Mouse (Mus musculus): ENCODE measurements around the gene Gm6993.

Gene Gm6993

DNA sequence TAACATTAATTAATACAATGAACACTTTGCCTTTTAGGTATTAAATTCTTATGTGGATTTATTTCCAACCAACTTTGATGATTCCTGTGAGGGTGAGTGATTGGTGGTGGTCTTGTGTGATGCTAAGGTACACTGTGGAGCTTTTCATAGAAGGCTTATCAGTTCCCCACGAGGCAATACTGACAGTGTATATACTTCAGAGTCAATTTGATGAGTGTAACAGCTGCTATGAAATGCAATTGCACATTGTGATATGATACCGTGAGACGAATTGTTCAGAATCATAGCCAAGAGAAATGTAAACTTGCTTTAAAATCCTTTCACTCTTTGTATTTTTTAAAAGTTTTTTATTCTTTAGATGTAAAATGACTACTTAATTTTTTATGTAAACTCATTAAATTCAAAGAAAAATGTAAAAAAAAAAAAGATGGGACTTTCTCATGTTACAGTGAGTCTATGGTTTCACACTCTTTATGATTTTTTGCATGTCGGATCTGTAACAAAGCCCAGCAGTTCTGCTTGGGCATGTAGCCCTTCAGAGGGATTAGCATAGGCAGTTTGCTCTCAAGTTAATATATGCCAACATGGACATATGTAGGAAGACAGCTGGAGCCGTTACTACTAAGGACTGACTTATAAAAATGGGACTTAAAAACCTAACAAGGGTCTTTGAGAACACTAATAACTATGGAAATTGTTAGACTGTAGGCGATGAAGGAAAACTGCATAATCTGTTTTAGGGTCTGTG is 1.2 kb downstream of the Gm6993 start:
- DNase-seq (ENCODE audit: low read depth): no peak

DNA sequence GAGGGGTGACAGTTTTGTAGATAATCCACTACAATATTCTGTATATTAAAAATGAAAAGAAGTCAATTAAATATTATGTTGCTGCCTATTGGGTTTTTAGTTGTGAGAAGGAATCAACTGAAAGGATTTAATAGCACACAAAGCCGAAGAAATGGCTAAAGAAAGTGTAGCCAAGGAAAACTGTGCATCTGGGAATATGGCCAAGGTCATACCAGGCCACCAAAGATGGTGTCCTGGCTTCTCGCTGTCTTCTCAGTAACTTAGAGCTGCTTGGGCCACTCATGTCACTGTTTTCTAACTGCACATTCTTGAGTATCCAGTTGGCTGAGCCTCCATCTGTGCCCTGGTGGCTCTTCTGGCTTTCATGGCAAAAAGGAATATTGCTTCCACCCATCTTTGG is 3.4 kb downstream of the Gm6993 start:
- no peak for DNase-seq (ENCODE audit: low read depth)

DNA sequence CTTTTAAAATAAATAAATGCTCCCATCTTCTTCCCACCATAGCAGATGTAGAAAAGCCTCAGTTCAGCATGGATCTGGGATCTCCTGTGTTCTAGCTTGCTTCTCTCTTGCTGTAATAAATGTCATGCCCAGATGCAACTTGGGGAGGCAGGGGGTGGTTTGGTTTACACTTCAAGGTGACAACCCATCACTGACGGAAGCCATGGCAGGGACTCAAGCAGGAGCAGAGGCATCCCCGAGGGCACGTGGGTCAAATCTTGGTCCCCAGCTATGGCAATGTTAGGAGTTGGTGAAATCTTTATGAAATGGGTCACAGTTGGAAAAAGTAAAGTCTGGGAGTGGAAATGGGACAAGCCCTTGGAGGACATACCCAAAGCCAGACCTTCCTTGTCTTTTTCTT is 4.1 kb downstream of the Gm6993 start:
- no peak for DNase-seq (ENCODE audit: low read depth)

DNA sequence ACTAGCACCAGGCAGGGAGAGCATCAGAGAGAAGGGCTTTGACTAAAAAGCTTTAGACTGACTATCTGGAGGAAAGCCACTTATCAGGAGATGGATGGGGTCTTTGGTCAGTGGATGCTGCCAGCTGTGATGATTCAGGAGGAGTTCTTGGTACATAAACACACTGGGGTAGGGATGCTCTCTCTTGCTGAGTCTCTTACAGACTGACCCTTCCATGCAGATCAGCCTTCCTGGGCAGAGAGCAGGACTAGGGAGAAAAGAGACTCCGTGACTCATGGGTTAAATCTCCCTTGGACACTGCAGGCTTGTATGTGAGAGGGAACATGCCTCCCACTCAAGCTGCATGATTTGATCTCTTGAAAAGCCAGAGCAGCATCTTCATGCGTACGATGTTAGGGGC is 5.6 kb downstream of the Gm6993 start:
- DNase-seq (ENCODE audit: low read depth): no peak

DNA sequence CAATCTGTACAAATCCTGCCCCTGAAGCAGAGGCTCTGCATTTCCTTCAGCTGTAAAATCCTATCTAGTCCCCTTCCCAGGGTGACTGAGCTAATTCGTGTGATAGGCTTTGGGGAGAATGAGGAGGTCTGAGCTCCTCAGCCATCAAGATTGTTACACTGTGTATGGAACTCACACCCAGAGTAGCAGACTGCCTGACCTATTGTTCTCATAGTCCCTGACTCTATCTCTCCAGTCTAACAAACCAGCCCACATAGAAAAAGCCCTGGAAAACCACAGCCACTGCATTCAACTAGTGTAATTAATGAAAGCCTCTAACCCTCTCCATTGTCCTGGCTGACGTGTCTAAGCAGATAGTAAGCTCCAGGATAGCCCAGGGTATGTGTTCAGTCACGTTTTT is 6.0 kb downstream of the Gm6993 start:
- DNase-seq (ENCODE audit: low read depth): no peak

DNA sequence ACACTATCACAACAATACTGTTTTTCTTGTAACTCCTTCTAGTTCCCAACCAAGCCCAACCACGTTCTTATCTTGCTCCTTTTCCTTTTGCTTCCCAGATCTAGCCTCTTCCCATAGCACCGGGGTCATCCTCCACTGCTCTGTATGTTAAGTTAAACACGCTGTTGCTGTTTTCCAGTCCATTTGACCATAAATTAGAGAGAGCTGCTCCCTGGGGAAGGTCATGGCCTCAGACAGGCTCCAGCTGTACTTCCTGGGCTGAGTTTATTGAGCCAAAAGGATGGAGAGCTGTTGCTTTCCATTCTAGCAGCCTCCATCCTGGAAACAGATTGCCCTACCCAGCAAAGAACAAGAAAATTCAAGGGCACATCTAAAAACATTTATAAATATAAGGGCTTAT is 7.6 kb downstream of the Gm6993 start:
- DNase-seq (ENCODE audit: low read depth): no peak

DNA sequence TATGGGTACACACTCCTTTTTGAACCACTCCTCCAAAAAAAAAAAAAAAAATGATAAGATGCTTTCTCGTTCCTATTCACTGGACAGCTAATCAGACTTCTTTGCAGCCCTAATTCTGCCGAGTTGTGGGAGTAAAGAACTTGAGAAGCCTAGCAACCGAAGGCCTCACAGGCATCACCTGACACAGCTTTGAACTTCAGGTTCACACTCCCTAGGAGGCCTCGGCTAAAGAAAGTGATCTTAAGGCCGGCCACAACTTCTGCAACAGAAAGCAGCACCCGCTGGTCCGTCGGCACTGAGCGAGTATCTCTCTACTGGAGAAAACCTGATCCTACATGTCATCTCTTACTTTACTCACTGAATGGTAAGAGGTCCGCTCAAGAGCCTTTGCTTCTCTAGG is 8.1 kb downstream of the Gm6993 start:
- no peak for DNase-seq (ENCODE audit: low read depth)

DNA sequence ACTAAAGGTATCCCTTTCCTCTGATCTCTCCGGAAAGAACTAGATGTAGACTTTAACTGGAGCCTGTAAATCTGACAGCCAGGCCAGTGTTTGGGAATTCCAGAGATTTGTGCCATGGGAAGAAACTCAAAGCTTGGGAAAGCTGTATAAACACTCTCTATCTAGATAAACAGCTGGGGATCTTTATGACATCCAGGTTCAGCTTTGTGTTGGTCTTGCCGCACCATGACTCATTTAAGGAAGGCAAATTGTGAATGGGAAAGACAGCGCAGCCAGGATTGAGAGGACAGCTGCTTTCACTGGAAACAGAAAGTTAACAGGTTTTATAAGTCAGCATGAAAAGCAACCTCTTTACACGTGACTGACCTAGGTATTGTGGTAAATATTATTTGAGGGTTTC is 11.7 kb downstream of the Gm6993 start:
- DNase-seq (ENCODE audit: low read depth): no peak

DNA sequence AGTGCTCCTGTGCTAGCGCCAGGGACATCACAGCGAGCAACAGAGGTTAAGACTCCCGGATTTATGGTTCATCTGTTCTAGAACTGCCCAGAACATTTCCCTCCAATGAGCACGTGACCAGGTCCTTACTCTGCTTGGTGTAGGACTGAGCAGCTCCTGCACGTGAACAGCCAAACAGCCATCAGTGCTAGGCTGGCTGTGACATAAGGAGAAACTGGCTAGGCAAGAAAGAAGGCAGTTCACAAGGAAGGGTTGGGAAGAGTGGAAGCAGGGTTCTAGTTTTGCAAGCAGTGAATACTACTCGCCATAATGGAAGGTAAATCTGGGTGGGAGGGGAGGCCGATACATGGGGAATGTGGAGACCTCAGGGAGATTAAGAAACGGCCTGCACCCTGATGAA is 14.4 kb downstream of the Gm6993 start:
- no peak for DNase-seq (ENCODE audit: low read depth)

DNA sequence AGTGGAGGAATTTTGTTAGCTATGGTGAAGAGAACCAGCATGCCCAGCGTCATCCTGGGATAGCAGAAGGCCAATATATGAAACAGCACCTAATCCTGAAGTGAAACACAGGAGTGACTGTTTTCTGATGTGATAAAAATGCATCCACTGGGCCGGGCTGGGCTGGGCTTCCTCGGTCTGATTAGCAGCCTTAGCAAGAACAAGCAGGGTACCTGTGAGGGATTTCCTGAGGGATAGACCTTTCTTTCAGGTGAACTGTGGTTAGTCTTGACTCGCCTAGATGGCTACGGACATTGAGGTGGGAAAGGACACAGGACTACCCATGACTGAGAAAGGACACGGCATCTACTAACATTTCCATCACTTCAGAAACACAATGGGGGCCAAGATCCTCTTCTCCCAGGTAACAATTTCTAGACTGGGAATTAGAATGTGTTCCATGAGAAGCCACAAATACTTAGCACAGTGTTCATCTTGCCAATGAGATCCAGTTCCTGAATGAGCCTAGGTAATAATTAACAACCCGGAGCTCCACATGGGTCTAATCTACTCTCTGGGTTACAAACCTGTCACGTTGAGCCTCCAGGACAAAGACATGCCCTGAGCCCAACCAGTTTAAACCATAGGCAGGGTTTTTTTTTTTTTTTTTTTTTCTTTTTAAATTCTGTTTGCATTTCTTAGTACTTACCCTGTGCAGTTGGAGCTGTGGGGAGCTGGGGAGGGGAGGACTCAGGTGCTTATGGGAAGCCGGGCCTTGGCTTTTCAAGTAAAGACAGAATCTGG is 15.7 kb downstream of the Gm6993 start:
- DNase-seq (ENCODE audit: low read depth): no peak

DNA sequence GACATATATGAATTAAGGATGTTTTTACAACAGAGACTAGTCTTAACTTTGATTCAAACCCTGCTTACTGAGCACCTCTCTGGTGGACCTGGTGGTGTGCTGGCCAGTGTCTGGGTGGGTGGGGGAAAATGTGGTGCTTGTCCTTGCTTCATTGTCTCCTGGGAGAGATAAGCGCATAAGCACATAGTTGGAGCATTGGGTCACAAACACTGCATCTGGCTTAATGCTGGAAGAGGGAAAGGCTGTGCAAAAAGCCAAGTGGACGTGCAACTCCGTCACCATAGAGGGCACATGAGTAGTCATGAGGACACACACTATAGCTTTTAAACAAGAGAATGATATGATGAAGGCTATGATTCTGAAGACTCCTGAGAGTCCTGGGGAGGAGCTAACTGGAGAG is 21.3 kb downstream of the Gm6993 start:
- no peak for DNase-seq (ENCODE audit: low read depth)

DNA sequence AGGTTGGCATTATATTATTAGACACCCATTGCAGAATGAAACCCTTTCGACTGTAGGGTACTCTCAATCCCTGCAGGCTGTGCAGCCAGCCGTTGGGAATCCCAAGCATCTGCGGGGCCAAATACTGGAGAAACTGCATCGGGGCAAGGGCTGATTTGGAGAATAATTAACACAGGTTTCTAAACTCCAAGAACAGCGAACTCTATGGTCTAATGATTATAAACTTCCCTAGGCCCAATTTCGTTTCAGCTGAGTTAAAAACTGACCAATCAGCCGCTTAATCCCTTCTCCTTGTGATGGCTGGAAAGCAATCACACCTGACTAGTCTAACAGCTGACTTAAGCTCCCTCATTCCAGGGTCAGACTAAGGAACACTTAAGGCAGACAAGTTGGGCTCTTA is 23.4 kb downstream of the Gm6993 start:
- no peak for DNase-seq (ENCODE audit: low read depth)

DNA sequence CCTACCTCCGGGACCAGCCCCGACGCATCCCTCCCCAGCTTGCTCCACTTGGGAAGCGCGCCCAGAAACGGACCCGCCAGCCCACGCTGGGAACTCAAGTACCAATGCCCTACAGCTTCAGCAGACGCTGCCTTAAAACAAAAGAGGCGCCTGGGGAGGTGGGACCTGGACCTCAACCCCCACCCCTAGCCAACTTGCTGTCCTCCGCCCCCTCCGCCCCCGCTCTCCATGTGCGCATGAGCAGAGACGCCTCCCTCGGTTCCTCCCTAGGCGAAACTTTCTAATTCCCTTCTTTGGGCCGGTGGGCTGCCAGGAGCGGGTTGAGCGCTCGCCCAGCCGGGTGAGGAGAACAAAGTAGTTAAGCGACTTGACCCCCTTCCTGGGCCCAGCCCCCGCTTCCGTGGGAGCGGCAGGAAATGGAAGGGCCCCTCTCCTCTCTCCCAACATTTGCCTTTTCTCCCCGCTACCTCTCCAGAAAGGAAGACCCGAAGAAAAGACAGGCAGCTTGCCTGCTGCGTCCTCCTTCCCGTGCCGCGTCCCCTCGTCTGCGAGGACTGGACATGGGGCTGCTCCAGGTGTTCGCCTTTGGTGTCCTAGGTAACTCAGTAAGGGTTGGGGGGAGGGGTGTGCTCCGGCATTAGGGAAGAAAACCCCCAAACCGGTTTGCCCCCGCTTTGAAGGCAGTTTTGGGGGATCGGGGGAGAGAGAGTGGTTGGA is 24.6 kb downstream of the Gm6993 start, which contains the start of gene Lamb1:
Gene Lamb1 (plus strand): TSS at position 230 of the 717 bp plus-strand sequence.
- DNase-seq (ENCODE audit: low read depth): no peak

DNA sequence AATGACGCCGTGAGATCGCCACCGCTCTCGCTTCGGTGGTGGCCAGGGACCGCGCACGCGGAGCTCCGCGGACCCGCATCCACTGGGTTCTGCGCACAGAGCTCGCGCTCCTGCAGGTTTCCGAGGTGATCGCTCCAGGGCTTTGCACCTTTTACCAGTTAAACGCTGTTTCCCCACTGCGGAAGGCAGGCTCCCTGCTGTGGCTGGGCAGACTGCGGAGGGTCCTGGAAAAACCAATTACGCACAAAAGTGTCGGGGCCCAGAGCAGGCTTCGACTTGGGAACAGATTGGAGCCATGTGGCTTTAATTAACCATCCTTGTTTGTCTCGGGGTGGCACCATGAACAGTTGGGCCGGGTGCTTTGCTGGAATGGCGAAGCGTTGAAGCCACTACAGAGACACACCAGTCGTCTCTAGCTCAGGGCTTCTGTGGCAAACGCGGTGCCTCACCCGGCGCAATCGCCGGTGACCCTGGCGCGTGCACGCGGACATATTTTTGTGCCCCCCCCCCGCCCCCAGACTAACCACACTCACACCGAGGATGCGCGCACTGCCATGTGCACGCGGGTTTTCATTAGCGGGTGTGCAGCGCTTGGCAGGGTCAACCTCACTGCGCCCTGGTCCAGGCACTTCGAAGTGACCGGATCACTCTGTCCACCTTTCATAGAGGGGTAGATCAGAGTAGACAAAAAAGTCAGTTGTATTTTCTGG is 25.3 kb downstream of the Gm6993 start:
- no peak for DNase-seq (ENCODE audit: low read depth)

DNA sequence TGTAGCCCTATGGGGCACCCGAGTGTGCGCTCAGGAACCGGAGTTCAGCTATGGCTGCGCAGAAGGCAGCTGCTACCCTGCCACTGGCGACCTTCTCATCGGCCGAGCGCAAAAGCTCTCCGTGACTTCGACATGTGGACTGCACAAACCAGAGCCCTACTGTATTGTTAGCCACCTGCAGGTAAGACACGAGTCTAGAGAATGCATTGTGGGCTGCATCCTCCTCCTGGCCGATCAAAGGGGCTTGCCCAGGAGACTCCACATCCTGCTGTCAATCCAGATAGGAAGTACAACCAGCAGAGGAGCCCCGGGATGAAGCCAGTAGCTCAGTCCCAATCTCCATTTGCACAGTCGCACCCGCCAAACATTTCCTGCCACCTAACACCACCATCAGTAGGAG is 26.1 kb downstream of the Gm6993 start:
- no peak for DNase-seq (ENCODE audit: low read depth)

DNA sequence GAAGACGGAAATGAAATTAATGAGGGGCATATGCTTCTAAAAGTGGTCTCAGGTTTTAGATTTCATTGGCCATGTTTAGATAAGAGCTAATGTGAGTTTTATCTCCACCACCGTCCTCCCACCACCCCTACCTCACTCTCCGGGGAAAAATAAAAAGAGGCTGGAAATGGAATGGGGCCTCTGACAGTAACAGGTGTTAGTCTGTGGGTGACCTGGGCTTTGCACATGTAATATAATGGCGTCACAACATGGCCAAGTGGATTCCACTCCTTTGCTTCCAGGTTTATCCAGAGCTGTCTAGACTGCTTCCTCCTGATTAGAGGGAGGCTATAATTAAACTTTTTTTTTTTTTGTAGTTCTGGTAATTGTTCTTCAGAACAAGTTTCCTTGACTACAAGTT is 26.8 kb downstream of the Gm6993 start:
- DNase-seq (ENCODE audit: low read depth): no peak

DNA sequence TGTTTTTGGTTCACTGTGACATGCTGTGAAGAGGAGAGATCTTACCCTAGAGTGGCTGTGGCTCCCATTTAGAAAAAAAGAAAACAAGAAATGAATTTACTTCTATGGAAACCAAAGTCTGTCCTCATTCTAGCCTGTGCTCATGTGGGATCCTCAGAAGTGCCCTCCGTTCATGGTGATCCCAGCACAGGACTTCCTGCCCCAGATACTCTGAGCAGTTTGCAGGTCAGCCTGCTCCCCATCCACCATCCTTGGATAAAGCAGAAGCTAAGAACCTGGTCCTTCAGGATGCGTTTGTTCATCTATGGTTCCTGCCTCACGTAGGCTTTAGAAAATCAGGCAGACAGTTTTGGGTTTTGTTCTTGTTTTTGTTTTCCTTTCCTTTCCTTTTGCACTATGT is 27.7 kb downstream of the Gm6993 start:
- DNase-seq (ENCODE audit: low read depth): no peak

DNA sequence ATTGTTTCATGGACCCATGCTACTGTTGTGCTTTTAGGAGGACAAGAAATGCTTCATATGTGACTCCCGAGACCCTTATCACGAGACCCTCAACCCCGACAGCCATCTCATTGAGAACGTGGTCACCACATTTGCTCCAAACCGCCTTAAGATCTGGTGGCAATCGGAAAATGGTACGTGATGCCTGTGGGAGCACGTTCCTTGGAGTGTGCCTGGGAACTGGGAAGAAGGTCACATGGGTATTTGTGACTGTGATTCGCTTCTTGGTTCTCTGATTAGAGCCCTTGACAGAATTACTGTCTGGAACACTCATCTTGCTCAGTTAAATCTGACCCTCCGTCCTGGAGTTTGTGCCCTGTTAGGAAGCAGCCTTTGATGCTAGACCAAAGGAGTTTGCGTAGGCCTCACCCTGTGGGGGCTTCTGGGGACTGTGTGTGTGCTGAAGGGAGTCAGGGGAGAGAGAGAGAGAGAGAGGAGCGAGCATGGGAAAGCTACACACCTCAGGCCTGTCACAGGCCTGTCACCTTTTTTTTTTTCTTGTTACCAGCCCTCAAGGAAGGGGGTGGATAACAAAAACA is 28.5 kb downstream of the Gm6993 start:
- DNase-seq (ENCODE audit: low read depth): no peak

DNA sequence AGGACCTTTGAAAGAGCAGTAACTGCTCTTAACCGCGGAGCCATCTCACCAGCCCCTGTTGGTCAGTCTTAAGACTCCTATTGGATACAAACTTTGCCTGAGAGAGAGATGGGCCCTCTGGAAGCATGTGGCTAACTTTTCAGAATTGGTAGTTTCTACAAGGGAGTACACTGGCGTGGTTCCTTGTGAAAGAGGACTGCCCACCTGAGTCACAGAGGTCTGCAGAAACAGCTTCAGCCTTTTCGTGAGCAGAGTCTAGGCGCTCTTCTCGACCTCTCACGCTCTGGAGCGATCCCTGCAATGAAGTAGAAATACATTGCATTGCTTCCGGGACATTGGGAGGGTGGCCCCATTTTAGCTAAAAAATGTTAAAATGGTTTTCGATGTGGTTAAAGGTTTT is 29.8 kb downstream of the Gm6993 start:
- no peak for DNase-seq (ENCODE audit: low read depth)

DNA sequence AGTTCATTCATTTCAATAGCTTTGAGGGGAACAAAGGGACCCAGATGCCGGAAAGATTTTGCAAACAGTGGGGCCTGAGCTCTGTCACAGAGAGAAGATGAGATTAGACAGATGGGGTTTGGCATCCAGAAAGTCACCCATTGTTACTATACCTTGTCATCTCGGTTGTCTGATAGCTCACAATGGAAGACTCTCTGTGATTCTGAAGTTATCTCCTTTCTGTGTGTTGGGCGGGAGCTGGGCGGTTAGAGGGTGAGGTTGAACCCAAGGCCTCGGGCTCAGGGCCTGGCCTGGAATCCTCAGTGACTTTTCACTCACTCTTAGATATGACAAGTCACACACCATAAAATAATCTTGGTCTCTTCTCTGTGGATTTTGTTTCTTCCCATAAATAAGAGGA is 30.2 kb downstream of the Gm6993 start:
- DNase-seq (ENCODE audit: low read depth): no peak

DNA sequence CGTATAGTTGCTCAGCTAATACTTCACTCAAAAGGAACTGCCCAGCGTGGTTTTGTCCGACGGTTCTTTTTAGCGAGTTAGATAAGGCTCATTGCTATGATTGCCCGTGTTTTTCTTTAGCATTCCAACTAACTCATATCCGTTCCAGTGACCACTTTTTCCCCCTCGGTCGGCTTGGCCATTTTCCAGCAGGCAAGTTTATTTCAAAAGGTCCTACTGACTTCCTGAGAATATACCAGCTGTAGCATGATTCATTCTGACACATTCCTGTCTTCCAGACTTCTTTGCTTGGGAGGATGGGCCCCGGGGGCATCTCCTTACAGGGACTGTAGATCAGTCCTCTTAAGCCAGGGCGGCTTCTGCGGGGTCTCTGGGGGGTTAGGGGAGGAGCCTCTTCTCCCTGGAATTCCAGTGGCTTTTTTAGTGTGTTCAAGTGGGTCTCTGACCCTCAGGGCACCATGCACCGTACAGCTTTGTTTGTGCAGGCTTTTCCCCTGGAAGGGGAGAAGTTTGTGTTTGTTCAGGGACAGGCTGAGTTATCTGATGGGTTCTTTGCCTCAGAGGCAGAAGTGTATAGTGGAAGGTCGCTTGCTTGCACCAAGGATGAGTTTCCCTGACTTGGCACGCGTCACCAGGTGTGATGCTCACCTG is 30.9 kb downstream of the Gm6993 start:
- DNase-seq (ENCODE audit: low read depth): peak; percentile 67

Measured in fibroblast of lung, adult 2 months (primary cell).